Mouse (Mus musculus) urinary bladder, postnatal 25 days (tissue): ENCODE measurements around the gene Col5a2.

Experiments used
- DNase-seq: peaks from one replicate; pipeline ENCODE4 v3.0.0; 2022; ENCODE audit warnings: low spot score

The Col5a2 gene

GRCm38 (mm10) chr1:45423915-45424314 lies 79.2 kb downstream of the Col5a2 start:
- no peak for DNase-seq

GRCm38 (mm10) chr1:45420554-45420953 lies 82.5 kb downstream of the Col5a2 start:
- no peak for DNase-seq

- DNase-seq: no peak
These were observed 83.2 kb downstream of the Col5a2 start for GRCm38 (mm10) chr1:45419858-45420257.

- DNase-seq: no peak
These were observed 121.2 kb downstream of the Col5a2 start for GRCm38 (mm10) chr1:45381866-45382265.

GRCm38 (mm10) chr1:45379992-45380690 lies 122.9 kb downstream of the Col5a2 start:
- DNase-seq: no peak

GRCm38 (mm10) chr1:45365427-45365826 lies 137.7 kb downstream of the Col5a2 start:
- DNase-seq: no peak

GRCm38 (mm10) chr1:45363274-45363673 lies 139.8 kb downstream of the Col5a2 start:
- no peak for DNase-seq

GRCm38 (mm10) chr1:45359673-45360072 lies 143.4 kb downstream of the Col5a2 start:
- DNase-seq: no peak

- no peak for DNase-seq
These were observed 143.9 kb downstream of the Col5a2 start for GRCm38 (mm10) chr1:45359147-45359546.

GRCm38 (mm10) chr1:45358020-45358419 lies 145.1 kb downstream of the Col5a2 start:
- no peak for DNase-seq

GRCm38 (mm10) chr1:45355944-45356343 lies 147.1 kb downstream of the Col5a2 start:
- no peak for DNase-seq

- no peak for DNase-seq
These were observed 173.9 kb downstream of the Col5a2 start for GRCm38 (mm10) chr1:45329149-45329548.
